ENCODE assay signal across 9 mouse cellular contexts in the genomic region with DNA sequence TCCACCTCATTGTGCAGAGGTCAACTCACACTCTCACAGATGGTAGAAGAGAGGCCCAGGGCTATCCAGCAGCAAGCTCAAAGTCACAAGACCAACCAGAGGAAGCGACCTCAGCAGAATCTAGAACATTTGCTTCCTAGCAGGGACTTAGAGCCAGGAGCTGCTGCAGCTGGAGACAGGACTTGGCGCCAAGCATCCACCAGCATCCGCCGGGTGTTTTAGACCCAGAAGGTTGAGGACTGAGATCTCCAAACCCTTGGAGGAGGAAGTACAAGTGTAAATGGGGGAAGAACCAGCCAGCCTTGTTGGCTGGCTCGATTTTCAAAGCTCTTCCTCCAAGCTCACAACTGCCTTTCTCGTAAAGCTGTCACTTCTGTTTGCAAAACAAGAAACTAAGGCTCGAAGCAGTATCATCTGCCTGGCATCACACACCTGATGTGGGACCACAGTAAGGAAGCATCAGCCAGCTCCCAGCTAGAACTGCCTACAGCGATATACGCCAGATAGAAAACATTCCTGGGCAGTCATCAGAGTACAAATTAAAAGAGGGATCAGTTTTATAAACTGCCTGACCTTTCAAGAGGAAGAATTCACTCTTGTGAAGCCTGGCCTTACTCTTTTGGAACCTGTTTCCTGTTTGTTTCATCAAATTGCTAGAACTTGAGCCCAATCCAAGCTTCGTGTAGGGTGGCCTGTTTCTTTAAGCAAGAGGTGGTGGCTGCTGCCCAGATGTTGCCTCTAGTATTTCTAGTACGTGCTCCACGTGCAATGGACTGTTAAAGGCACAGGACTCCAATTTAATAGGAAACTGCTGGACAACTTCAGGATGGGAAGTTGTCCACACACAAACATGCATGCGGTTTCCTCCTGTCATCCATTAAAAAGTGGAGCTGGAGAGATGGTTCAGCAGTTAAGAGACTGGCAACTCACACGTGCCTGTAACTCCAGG. TPM values are rescaled to one million over a fixed set of nuclear protein-coding genes. Genes with fewer than 3 reads are reported as not detected.
DNase-seq lines count a peak whose midpoint lies in the region; ATAC-seq and TF ChIP-seq lines count a peak whose summit lies in the region.
"Had no signal": no experiment of that assay in that cellular context is flagged by ENCODE, and none has a peak within 500 bp of the region (broad histone marks: within the 10 kb centered on the region; RNA-seq: fewer than 3 reads in every experiment).

No protein-coding gene starts in this region.

- no peak overlapping the region for H3K4me2 ChIP-seq in heart, embryonic 11.5 days
- no peak overlapping the region for H3K4me2 ChIP-seq in embryonic facial prominence, embryonic 12.5 days (replicated peaks)
- no peak overlapping the region for H3K4me2 ChIP-seq in intestine, embryonic 14.5 days (ENCODE audit: low read length)
- H3K4me2 ChIP-seq in lung, postnatal 0 days (replicated peaks; ENCODE audit: low read depth, low read length), result no peak overlapping the region

- no peak overlapping the region for H3K27ac ChIP-seq in heart, embryonic 11.5 days (ENCODE audit: low read depth, low read length)
- peak overlapping the region; percentile 91 for H3K27ac ChIP-seq in embryonic facial prominence, embryonic 12.5 days
- peak overlapping the region; percentile 38; the same call in 1 of the 2 replicates for H3K27ac ChIP-seq in intestine, embryonic 14.5 days (ENCODE audit: low read depth)
- H3K27ac ChIP-seq in lung, postnatal 0 days (ENCODE audit: low read length), result peak overlapping the region; percentile 68

- H3K36me3 ChIP-seq in heart, embryonic 11.5 days (ENCODE audit: control insufficient read depth, insufficient read depth, low read length), result no peaks in the 10 kb centered on the region
- H3K36me3 ChIP-seq in embryonic facial prominence, embryonic 12.5 days, result 0 out of 2 replicates have a peak, but pooled peaks cover 3% of the 10 kb centered on the region
- H3K36me3 ChIP-seq in intestine, embryonic 14.5 days (ENCODE audit: control insufficient read depth, insufficient read depth, low read length), result peaks cover under 1% of the 10 kb centered on the region; the same call in 1 of the 2 replicates
- no peaks in the 10 kb centered on the region for H3K36me3 ChIP-seq in lung, postnatal 0 days (ENCODE audit: insufficient read depth, low read length)

- WGBS in heart, embryonic 11.5 days (ENCODE audit: insufficient replicate concordance), result 60% methylated on average over 14 of the region's 14 CpGs
- 50% methylated on average over 14 of the region's 14 CpGs for WGBS in embryonic facial prominence, embryonic 12.5 days
- WGBS in intestine, embryonic 14.5 days, result 44% methylated on average over 14 of the region's 14 CpGs
- WGBS in lung, postnatal 0 days, result 36% methylated on average over 14 of the region's 14 CpGs

- 0 out of 2 replicates have a peak, but pooled peaks have one; percentile 14 for TF ChIP-seq EP300 in lung, postnatal 0 days (IDR thresholded peaks at IDR 0.05)

- no peak overlapping the region for H3K9ac ChIP-seq in heart, embryonic 11.5 days (ENCODE audit: low read depth, low read length)
- H3K9ac ChIP-seq in embryonic facial prominence, embryonic 12.5 days, result no peak overlapping the region; the same call in 1 of the 2 replicates
- no peak overlapping the region for H3K9ac ChIP-seq in intestine, embryonic 14.5 days (ENCODE audit: low read length)
- H3K9ac ChIP-seq in lung, postnatal 0 days (replicated peaks; ENCODE audit: low read depth), result no peak overlapping the region

- TF ChIP-seq CTCF in lung, postnatal 0 days (IDR thresholded peaks at IDR 0.05), result no peak

- ATAC-seq in heart, embryonic 11.5 days (replicated peaks; ENCODE audit: insufficient number of reproducible peaks, low FRiP score, low TSS enrichment), result no peak
- no peak for ATAC-seq in embryonic facial prominence, embryonic 12.5 days (ENCODE audit: insufficient number of reproducible peaks, insufficient read depth, low FRiP score, low TSS enrichment)
- ATAC-seq in intestine, embryonic 14.5 days (replicated peaks; ENCODE audit: low FRiP score, low TSS enrichment, low read depth), result no peak
- peak; percentile 19 for ATAC-seq in lung, postnatal 0 days
- no peak for ATAC-seq in megakaryocyte progenitor cell, adult 5-6 weeks (replicated peaks; ENCODE audit: poor library complexity)

- H3K4me1 ChIP-seq in heart, embryonic 11.5 days (ENCODE audit: control insufficient read depth, insufficient read depth, low read length), result peaks cover 17% of the 10 kb centered on the region
- H3K4me1 ChIP-seq in embryonic facial prominence, embryonic 12.5 days, result peaks cover 35% of the 10 kb centered on the region
- H3K4me1 ChIP-seq in intestine, embryonic 14.5 days (replicated peaks; ENCODE audit: control insufficient read depth, insufficient read depth, low read length), result peaks cover 32% of the 10 kb centered on the region
- H3K4me1 ChIP-seq in lung, postnatal 0 days (ENCODE audit: insufficient read depth, low read depth, low read length), result peaks cover 12% of the 10 kb centered on the region; the same call in 1 of the 2 replicates

- DNase-seq in heart, adult 11 months, result peak; percentile 99
- DNase-seq in intestine, embryonic 14.5 days (ENCODE audit: low spot score), result no peak
- peak; percentile 72 for DNase-seq in lung, postnatal 0 days (ENCODE audit: low spot score)
- DNase-seq in cerebellum, postnatal 14 days, result no peak
- DNase-seq in layer of hippocampus, postnatal 36 days, result no peak

- no peak overlapping the region for H3K4me3 ChIP-seq in heart, embryonic 11.5 days (ENCODE audit: low read depth, low read length)
- no peak overlapping the region for H3K4me3 ChIP-seq in embryonic facial prominence, embryonic 12.5 days
- H3K4me3 ChIP-seq in intestine, embryonic 14.5 days (ENCODE audit: low read depth, low read length), result no peak overlapping the region
- no peak overlapping the region for H3K4me3 ChIP-seq in lung, postnatal 0 days (ENCODE audit: low read depth, low read length)

- H3K27me3 ChIP-seq in heart, embryonic 11.5 days (ENCODE audit: control insufficient read depth, insufficient read depth, low read length), result no peaks in the 10 kb centered on the region
- H3K27me3 ChIP-seq in embryonic facial prominence, embryonic 12.5 days, result no peaks in the 10 kb centered on the region
- no peaks in the 10 kb centered on the region for H3K27me3 ChIP-seq in intestine, embryonic 14.5 days (replicated peaks; ENCODE audit: control insufficient read depth, insufficient read depth, low read length)
- H3K27me3 ChIP-seq in lung, postnatal 0 days (replicated peaks; ENCODE audit: insufficient read depth, low read length), result no peaks in the 10 kb centered on the region

- no peaks in the 10 kb centered on the region for H3K9me3 ChIP-seq in heart, embryonic 11.5 days (replicated peaks; ENCODE audit: control insufficient read depth, low read length)
- no peaks in the 10 kb centered on the region for H3K9me3 ChIP-seq in embryonic facial prominence, embryonic 12.5 days
- no peaks in the 10 kb centered on the region for H3K9me3 ChIP-seq in intestine, embryonic 14.5 days (ENCODE audit: control insufficient read depth, low read length)
- no peaks in the 10 kb centered on the region for H3K9me3 ChIP-seq in lung, postnatal 0 days (ENCODE audit: low read length)

RNA-seq across cellular contexts. Expression of a gene that starts 1.9 kb away (rescaled TPM):
- polyA plus RNA-seq in heart, embryonic 11.5 days (2014; fragmentation: Nextera tagmentation; extraction: Ambion mirVana), result 40.1 and 50.2 TPM in 2 replicates
- 52.9 and 54.8 TPM in 2 replicates for polyA plus RNA-seq in embryonic facial prominence, embryonic 12.5 days (2016; fragmentation: Nextera tagmentation; extraction: Ambion mirVana)
- polyA plus RNA-seq in intestine, embryonic 14.5 days (2014; fragmentation: Nextera tagmentation; extraction: Ambion mirVana), result 40.9 and 44.1 TPM in 2 replicates
- polyA plus RNA-seq in lung, postnatal 0 days (2015; fragmentation: Nextera tagmentation; extraction: Ambion mirVana), result 40.8 and 43.2 TPM in 2 replicates
- 10 to 100 TPM; 21.3 to 25.1 TPM for total RNA-seq in layer of hippocampus, postnatal 36 days (2021)
- 4.8 and 5.6 TPM in 2 replicates for total RNA-seq in megakaryocyte progenitor cell, adult 5-6 weeks (2015)
- 10.5 and 12.2 TPM in 2 replicates for total RNA-seq in megakaryocyte progenitor cell, adult 5-6 weeks (2017)

RNA-seq across cellular contexts. Expression of a gene that starts 2.3 kb away (rescaled TPM):
- 16.4 and 16.5 TPM in 2 replicates for polyA plus RNA-seq in heart, embryonic 11.5 days (2014; fragmentation: Nextera tagmentation; extraction: Ambion mirVana)
- 25.4 and 25.6 TPM in 2 replicates for polyA plus RNA-seq in embryonic facial prominence, embryonic 12.5 days (2016; fragmentation: Nextera tagmentation; extraction: Ambion mirVana)
- polyA plus RNA-seq in intestine, embryonic 14.5 days (2014; fragmentation: Nextera tagmentation; extraction: Ambion mirVana), result 19.9 and 21.3 TPM in 2 replicates
- 16.4 and 16.5 TPM in 2 replicates for polyA plus RNA-seq in lung, postnatal 0 days (2015; fragmentation: Nextera tagmentation; extraction: Ambion mirVana)
- 10 to 100 TPM; 27.4 to 30.0 TPM for total RNA-seq in layer of hippocampus, postnatal 36 days (2021)
- total RNA-seq in megakaryocyte progenitor cell, adult 5-6 weeks (2015), result 32.9 and 34.2 TPM in 2 replicates
- total RNA-seq in megakaryocyte progenitor cell, adult 5-6 weeks (2017), result 30.4 and 38.6 TPM in 2 replicates

RNA-seq across cellular contexts. Expression of a gene that starts 33.9 kb away (rescaled TPM):
- polyA plus RNA-seq in heart, embryonic 11.5 days (2014; fragmentation: Nextera tagmentation; extraction: Ambion mirVana), result 61.8 and 95.4 TPM in 2 replicates
- 38.2 and 42.6 TPM in 2 replicates for polyA plus RNA-seq in embryonic facial prominence, embryonic 12.5 days (2016; fragmentation: Nextera tagmentation; extraction: Ambion mirVana)
- polyA plus RNA-seq in intestine, embryonic 14.5 days (2014; fragmentation: Nextera tagmentation; extraction: Ambion mirVana), result 31.6 and 33.3 TPM in 2 replicates
- polyA plus RNA-seq in lung, postnatal 0 days (2015; fragmentation: Nextera tagmentation; extraction: Ambion mirVana), result 19.7 and 22.5 TPM in 2 replicates
- total RNA-seq in layer of hippocampus, postnatal 36 days (2021), result 100 to 1,000 TPM; 174 to 194 TPM
- 24.3 and 25.0 TPM in 2 replicates for total RNA-seq in megakaryocyte progenitor cell, adult 5-6 weeks (2015)
- total RNA-seq in megakaryocyte progenitor cell, adult 5-6 weeks (2017), result 29.1 and 33.6 TPM in 2 replicates

RNA-seq across cellular contexts. Expression of a gene that starts 47.2 kb away (rescaled TPM):
- 305 and 336 TPM in 2 replicates for polyA plus RNA-seq in heart, embryonic 11.5 days (2014; fragmentation: Nextera tagmentation; extraction: Ambion mirVana)
- not detected in 2 replicates for polyA plus RNA-seq in embryonic facial prominence, embryonic 12.5 days (2016; fragmentation: Nextera tagmentation; extraction: Ambion mirVana)
- 0.40 TPM in 1 of 2 replicates, not detected in the other for polyA plus RNA-seq in intestine, embryonic 14.5 days (2014; fragmentation: Nextera tagmentation; extraction: Ambion mirVana)
- not detected in 2 replicates for polyA plus RNA-seq in lung, postnatal 0 days (2015; fragmentation: Nextera tagmentation; extraction: Ambion mirVana)
- not detected for total RNA-seq in layer of hippocampus, postnatal 36 days (2021)
- not detected in 2 replicates for total RNA-seq in megakaryocyte progenitor cell, adult 5-6 weeks (2015)
- total RNA-seq in megakaryocyte progenitor cell, adult 5-6 weeks (2017), result not detected in 2 replicates
- total RNA-seq: neutrophil, adult 5-6 weeks had no signal

Comparison
In these comparisons a context has a peak if more than half of its experiments do, and no peak if none do; other contexts are left out.
1. DNase-seq: peak in heart, adult 11 months (single experiment) and lung, postnatal 0 days (single experiment); none in intestine, embryonic 14.5 days (single experiment), cerebellum, postnatal 14 days (0 of 2) and layer of hippocampus, postnatal 36 days (0 of 2).